Mouse (Mus musculus) olfactory bulb, adult 2 months (tissue): Measurements from ENCODE around the gene Herc1.

Experiments
- CTCF ChIP-seq: fragments of 200-500 bp; IDR thresholded peaks from 2 replicates; pipeline ENCODE4 v1.5.1; 2012; ENCODE audit warnings: low read depth, mild to moderate bottlenecking, low read length, moderate library complexity; ENCODE audit not compliant: insufficient read depth
- POLR2A ChIP-seq: fragments of 200-500 bp; IDR thresholded peaks from 2 replicates; pipeline ENCODE4 v1.6.1; 2012; ENCODE audit warnings: mild to moderate bottlenecking, low read depth, low read length, moderate library complexity; ENCODE audit not compliant: insufficient read depth

DNA sequence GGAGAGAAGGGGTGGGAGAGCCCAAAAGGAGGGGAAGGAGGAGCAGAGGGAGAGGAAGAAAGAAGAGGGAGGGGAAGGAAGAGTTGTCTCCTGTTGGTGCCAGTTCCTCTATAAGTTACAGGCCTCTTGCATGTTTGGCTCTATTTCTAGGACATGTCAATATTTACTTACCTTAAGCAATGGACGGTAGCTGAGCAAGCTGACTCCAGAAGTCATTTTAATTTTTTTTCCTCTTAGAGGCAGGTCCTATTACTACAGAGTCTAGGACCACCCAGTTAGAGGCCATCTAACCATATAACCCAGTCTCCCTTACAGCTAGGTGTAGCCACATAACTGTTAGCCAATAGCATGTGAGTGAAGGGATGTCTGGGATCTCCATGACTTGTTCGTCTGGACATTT is 18.7 kb upstream of the Herc1 start:
- TF ChIP-seq POLR2A, result no peak
- no peak for TF ChIP-seq CTCF
